Mouse (Mus musculus) kidney, adult 8-10 months (tissue): ENCODE results near the gene Glg1.
"Not testable (repeated sequence)": the region's sequence is repeated elsewhere in the genome, so short reads cannot be mapped to it uniquely, and the experiment has no call there.

Source experiments
- DNase-seq, 2 experiments: peaks; one replicate each; pipeline ENCODE4 v3.0.0; 2022

Gene Glg1

DNA sequence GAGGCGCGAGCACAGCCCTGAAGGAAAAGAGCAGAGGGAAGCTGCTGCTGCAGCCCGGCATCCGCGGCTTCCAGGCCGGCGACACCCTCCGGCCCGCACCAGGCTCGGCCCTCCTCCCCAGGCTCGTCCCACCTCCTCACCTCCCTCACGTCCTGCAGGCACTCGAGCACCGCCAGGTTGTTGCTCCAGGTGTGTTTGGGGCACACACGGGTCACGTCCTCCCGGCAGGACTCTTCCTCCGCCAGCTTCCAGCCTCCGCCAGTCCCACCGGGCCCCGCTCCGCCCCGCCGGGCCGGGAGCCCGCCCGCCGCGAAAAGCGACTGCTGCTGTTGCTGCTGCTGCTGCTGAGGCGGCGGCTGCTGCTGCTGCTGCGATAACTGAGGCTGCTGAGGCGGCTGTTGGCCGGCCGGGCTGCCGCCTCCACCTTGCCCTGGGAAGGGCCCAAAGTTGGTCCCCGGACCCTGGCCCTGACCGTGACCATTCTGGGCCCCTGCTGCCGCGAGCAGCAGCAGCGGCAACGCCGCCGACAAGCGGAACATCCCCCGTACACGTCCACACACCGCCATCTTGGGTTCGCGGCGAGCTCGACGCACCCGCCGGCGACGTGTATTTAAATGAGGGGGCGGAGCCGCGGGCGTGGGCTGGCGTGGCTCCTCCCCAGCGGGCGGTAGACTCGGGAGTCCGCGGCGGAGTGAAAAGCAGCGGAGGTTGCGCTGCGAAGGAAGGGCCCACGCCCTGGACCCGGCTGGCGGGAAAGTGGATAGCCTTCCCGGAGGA lies at the start of gene Glg1:
Glg1 (minus strand) TSS at position 586 of the 777 bp plus-strand sequence.
- DNase-seq = peak; percentile 90 to 94

DNA sequence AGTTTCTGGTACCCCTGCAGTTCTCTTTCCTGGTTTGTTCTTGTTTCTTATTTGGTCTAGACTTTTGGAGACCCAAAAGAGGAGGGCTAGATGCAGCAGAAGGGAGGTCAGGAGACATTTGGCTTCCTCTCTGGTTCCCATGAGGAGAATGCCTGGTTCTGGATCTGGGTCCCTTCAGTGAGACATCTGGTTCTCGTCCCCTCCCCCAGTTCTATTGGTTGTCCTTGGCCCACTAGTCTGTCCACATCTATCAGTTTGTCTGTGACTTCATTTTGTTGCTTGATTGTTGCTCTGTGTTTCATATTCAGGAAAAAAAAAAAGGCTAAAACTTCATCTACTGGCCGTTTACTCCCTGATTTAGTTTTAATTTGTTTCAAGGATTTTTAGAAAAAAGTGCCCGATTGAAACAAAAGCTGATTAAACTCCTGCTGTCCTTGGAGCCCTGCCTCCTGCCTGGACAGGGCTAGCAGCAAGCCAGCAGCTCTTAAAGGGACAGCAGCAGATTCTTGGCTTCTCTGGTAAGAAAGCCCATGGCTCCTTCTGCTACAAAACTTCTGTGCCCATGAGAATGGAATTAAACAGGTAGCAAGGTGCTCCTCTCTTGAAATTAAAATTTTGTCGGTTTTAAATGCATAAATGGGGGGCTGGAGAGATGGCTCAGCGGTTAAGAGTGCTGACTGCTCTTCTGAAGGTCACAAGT lies 46.2 kb upstream of the Glg1 start:
- no peak for DNase-seq

DNA sequence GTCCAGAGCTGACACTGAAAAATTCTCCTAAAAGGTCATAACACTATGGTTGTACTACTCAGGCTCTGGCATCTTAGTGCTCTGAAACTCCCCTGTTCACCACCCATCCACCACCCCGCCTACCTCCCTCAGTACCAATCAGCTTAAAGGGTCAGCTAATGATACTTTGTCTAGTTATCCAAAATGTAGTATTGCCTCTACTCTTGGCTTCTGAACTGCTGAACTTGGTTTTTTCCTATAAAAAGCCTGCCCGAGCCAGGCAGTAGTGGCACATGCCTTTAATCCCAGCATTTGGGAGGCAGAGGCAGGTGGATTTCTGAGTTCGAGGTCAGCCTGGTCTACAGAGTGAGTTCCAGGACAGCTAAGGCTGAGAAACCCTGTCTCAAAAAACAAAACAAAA lies 45.3 kb upstream of the Glg1 start:
- no peak for DNase-seq

DNA sequence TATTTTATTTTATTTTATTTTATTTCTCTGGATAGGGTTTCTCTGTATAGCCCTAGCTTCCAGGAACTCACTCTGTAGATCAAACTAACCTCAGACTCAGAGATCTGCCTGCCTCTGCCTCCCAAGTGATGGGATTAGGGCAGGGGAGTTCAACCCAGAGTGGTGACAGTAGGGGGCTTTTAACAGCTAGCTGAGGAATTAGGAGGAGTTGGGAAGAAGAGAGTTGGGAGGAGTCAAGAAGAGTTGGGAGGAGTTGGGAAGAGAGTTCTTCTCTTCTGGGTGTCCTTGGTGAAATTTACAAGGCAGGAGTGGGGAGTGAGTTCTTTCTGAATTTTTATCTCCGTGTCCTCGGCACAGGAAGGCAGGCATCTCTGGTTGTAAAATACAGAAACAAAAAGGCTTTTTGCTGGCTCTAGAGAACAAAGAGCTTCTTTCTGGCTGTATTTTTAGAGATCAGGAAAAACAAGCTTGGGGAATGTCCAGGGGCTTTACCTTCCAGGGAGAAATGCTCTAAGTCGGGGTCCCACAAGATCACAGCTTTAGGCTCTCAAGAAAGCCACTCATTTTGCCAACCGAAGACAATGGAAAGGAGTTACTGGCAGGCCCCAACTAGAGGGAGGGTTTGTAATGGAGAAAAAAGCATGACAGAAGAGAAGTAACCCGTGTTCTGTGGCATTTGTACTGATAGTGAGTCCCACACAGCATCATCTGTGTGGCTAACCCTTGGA lies 44.2 kb upstream of the Glg1 start:
- not testable (repeated sequence) for DNase-seq

DNA sequence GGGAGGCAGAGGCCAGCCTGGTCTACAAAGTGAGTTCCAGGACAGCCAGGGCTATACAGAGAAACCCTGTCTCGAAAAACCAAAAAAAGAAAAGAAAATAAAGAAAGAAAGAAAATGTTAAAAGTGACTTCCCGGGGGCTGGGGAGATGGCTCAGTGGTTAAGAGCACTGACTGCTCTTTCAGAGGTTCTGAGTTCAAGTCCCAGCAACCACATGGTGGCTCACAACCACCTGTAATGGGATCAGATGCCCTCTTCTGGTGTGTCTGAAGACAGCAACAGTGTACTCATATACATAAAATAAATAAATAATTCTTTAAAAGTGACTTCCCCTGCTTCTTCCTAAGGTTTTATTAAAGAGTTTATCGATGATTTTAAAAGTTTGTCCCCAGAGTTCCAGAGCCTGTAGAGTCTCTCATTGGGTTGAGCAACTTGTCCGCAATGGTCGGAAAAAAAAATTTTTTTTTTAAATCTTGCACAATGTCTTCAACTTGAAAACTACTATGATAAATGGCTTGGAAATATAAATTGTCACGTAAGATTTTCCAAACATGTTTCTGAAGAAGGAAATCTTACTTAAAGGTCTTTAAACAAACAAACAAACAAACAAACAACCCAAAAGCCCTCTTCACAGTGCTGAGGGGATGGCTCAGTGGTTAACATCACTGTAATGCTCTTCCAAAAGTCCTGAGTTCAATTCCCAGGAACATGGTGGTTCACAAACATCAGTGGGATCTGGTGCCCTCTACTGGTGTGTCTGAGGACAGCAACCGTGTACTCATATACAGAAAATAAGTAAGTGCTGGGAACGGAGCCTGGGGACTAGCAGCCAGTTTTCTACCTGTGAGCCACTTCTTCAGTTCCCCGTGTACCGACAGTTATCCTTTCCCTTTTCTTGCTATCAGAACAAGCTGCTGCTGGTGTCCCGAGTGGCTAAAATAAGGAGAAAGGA lies 41.9 kb upstream of the Glg1 start:
- DNase-seq = peak in 1 of 2 experiments; percentile 24

DNA sequence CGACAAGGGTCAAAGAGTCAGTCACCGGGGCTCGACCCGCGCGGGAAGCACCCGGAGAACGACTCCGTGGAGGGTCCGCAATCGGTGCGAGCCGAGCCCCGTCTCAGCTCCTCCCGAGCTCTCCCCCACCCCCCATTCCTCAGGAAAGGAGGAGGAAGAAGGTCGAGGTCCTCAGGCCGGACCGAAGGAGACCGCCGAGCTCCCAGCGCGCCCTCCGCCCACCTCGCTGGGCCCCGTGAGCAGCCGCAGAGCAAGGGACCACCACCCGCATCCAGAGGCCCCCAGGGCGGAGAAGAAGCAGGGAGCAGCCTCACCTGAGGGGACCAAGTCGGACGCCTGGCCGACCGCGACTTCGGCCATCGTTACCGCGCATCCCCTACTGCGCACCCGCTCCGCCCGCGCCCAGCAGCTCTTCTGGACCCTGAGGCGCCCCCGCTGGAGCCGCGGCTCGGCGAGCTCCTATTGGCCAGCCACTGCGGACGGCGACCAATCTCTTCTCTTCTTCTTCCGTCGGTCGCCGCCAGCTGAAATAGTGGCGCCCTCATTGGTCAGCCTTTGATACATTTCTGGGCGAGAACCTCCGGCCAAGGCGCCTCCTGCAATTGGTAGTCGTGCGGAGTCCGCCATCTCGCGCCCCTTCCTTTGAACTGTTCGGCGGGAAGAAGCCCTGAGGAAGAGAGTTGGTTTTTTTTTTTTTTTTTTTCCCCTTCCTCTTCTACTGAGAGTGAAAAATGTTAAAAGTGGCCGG lies 41.0 kb upstream of the Glg1 start, which contains the start of gene Rfwd3:
Rfwd3 (minus strand) TSS at position 402 of the 748 bp plus-strand sequence.
- peak; percentile 98 for DNase-seq

DNA sequence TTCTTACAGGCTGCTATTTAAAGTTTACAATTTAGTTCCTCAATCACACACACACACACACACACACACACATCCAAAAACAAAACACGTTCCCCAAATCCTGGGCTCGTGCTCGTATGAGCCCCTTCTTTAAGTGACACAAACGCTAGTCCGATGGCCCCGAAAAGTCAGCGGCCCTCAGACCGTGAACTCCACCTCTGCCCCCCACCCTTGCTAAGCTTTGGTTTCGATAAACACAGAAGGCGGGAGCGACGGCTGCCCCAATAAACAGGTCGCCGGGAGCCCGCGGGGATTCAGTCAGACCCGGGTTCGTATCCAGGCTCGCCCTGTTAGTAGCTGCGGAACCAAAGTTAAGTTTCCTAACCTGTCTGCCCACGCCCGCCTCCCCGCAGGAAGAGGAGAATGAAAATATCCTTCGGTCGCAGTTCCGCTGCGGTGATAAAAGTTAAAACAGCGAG lies 40.4 kb upstream of the Glg1 start:
- peak; percentile 39 to 55 for DNase-seq

DNA sequence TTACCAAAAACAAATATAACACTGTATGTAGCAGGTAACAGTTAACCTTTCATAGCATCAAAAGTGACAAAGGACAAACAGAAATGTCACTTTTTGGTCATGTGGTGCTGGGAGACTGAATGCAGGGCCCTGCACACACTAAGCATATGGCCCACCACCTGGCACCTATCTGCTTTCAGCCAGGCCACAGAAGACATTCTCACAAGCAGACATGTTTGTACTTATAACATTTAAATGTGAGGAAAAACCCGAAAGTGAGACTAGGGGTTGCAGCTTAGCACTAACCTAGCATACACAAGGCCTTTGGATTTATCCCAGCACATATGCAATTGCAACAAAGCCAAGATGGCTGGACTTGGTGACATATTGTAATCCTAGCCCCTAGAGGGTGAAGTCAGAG lies 39.0 kb upstream of the Glg1 start:
- no peak for DNase-seq

DNA sequence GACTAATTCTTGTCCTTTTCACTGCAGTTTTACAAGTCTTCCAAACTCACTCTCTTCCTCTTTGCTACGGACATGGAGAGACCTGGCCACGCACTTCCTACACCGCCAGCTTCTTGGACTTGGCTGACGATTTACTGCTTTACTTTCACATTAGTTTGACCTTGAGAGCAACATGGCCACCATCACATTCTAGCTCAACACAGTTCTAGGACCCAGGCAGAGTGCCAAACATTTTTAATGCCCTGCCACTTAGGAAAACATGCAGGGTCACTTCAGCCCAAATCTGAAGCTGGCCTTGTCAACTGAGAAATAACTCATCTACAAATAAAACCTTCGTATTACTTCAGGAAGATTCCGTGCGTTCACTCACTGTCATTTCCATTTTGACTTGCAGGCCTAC lies 32.7 kb upstream of the Glg1 start:
- peak; percentile 43 to 68 for DNase-seq

DNA sequence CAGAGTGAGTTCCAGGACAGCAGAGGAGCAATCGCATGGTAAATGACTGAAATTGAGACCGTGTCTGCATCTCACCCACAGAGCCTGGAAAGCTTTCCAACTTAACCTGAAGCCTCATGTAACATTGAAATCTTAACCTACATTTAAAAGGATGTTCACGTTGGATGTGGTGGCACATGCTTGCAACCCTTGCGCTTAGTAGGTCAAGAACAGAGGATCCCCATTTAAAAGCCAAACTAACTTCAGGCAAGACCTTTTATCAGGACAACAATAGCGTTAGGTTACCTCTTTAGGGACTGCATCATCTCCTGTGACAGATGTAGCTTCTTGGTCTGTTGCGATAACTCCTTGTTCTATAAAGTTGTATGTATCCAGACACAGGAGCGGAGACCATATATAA lies 31.6 kb upstream of the Glg1 start:
- DNase-seq = no peak

DNA sequence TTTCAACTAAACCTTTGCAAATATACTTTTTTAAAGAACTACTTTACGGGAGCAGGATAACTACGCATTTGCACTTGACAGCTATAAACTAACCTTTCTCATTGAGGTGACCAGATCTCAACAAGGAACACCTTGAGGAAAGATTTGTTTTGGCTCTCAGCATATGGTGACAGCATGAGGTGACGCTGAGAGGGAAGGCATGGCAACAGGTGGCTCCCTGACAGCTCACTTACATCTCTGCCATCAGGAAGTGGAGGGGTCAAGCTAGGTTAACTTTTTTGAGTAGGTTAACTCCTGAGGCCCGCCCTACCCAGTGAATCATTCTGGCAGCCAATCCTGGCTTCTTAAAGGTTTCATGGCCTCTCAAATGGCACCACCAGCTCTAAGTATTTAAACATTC lies 26.6 kb upstream of the Glg1 start:
- no peak for DNase-seq

DNA sequence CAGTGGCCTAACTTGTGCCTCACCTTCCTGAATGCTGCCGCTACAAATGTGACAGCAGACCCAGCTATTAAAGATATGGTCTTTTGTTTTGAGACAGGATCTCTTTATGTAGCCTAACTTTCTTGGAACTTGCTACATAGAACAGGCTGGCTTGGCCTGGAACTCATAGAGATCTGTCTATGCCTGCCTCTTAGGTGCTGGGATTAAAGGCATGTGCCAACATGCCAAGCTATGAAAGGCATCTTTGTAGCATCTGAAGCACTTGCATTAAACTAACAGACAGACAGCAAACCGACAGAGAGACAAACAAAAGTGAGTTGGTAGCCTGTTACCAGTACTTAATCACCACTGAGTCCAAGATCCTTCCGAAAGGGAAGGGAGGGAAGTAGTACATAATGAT lies 23.1 kb upstream of the Glg1 start:
- DNase-seq = no peak

DNA sequence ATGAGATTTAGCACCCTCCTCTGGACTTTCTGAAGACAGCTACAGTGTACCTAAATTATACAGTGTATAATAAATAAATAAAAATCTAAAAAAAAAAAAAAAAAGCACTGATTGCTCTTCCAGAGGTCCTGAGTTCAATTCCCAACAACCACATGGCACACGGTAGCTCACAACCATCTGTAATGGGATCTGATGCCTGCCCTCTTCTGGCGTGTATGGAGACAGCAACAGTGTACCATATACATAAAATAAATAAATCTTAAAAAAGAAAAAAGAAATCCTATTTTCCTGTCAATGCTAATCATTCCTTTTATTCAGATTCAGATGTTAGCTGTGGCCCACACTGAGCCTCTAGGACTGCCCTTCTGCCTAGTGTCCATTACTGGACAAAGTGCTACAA lies 9.3 kb upstream of the Glg1 start:
- DNase-seq = no peak

DNA sequence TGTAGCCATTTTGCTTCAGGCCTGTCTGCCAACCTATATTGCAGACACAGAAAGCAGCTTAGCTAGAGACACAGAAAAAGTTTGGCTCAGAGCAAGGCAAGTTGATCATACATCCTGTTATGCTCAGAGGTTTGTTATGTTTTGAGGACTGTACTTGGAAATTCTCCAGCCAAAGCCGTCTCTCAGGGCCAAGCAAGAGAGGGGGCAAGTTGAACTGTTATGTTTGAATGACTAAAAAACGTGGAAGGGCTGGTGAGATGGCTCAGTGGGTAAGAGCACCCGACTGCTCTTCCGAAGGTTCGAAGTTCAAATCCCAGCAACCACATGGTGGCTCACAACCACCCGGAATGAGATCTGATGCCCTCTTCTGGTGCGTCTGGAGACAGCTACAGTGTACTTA lies 7.1 kb upstream of the Glg1 start:
- DNase-seq = peak in 1 of 2 experiments; percentile 33

DNA sequence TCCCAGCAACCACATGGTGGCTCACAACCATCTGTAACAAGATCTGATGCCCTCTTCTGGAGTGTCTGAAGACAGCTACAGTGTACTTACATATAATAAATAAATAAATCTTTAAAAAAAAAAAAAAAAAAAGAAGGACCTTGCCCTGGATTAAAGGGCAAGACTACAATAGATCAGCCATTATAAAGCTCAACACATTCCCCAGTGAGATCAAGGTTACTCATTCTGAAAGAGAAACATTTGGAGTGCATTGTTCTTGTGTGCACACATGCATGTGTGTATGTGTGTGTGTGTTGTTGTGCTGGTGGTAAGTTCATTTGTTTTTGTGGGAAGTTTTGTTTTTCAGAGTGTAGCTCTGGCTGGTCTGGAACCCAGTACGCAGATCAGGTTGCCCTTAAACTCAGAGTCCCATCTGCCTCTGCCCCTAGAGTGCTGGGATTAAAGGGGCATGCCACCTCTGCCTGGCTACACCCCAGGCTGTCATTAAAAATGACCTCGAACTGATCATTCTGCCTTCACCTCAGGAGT lies 5.7 kb upstream of the Glg1 start:
- peak; percentile 30 to 37 for DNase-seq

DNA sequence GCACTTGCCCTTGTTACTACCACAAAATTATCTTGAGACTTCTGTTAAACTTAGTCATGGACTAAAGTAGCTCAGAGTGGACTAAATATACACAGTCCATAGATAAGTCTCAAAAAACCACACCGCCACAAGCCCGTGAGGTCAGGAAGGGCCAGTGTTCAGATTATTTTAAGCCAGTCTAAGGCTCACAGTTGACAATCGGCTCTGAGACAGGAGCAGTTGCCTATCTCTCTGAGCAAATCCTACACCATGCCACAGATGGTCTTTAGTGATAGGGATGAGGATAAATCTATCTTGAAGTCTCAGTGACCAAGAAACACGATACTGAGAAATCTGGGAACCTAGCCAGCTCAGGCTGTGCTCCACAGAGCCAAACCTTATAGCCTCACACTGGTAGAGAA lies 3.0 kb upstream of the Glg1 start:
- no peak for DNase-seq

DNA sequence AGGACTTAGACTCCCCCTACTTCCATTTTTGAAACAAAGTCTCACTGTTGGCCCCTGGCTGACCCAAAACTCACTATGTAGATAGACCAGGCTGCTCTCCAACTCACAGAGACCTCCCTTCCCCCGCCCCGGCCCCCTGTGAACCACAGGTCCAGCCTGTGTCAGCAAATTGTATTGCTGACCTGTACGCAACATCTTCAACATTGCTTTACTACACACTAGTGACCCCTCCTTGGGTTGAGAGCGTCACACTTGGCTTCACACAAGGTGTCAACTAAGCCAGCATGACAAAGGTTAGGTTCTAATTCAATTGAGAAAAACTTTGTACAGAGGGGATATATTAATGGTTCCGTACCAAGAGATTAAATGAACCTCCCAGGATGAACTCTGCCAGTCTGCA lies 1.2 kb upstream of the Glg1 start:
- DNase-seq = peak; percentile 39 to 55

DNA sequence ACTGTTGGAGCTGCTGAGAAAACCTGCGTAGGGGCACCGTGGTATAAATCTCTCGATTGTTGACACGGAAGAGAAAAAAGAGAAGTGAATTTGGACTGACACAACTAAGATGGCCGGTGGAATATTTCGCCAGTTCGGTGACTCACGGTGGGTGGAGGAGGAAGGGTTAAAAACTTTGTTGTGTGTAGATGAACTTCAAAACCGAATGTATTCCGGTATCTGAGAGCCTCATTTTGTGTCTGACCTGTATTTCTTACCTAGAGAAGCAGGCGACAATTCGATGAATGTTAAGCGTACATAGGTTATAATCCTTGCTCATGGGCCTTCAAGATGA lies 359 bp upstream of the Glg1 start:
- no peak for DNase-seq

DNA sequence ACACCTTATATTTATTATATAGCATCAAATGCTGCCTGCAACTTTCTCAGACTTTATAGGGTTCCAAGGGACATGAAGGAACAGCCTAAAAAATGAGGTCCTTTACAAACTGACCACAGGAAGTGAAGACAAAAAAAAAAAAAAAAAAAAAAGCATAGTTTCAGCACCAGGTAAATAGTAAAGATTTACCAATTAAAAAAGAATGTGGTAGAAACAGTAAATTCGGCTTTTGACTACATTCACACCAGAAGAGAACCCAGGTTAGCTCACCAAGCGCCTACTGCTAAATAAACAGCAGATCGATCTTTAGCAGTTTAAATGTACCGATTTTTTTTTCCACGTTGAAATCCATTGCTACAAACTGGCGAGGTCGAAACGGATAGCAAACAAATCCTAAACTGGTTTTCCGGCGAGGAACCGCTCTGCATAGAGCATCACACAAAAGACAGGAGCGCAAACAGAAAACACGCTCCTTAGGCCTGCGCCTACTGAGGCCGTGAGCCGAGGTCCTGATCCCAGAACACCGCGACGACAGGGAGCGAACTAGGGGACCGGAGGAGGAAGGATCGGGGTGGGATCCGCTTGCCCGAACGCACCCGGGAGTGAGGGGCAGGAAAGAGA lies 896 bp downstream of the Glg1 start:
- peak in 1 of 2 experiments; percentile 20 for DNase-seq

DNA sequence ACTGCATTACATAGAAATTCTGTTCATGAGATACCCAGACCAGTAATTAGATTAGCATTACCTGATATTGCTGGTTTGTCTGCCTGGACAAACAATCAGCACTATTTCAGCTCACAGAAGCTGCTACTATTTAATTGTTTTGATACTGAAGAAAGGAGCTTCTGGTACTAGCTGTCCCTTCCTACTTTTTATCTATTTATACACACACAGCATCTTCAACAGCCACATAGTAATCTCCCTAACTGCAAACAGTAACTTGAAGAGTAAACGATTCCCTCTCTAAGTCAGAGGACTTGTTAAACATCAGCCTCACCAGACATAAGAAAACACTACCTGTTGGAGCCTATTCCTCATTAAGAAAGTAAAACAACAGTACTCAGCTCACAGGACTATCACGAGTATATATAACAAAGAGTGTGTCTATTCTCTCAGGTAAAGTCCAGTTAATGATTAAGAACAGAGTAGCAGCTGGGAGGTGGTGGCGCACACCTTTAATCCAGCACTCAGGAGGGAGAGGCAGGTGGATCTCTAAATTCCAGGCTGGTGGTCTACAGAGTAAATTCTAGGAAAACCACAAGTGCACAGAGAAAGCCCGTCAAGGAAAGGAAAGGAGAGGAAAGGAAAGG lies 6.4 kb downstream of the Glg1 start:
- peak in 1 of 2 experiments; percentile 38 for DNase-seq
